Mouse (Mus musculus) heart, postnatal 0 days (tissue): ENCODE measurements at regions not wholly inside any gene's neighbourhood (a gene's known extent, or its start where the extent isn't known, plus 50 kb on each side); places are given as distances from the start of the nearest gene placed in this dataset.

Experiments used
- CTCF ChIP-seq: IDR thresholded peaks from 2 replicates; pipeline ENCODE4 v1.5.1; 2016; ENCODE audit warnings: antibody characterized with exemption, control low read depth, low read depth
- EP300 ChIP-seq: IDR thresholded peaks from 2 replicates; pipeline ENCODE4 v1.6.1; 2016; ENCODE audit warnings: antibody characterized with exemption, low read depth

GRCm38 (mm10) chr6:94999562-94999961 lies 117.5 kb upstream of the Kbtbd8 start:
- no peak for TF ChIP-seq EP300
- TF ChIP-seq CTCF, result no peak
